Mouse (Mus musculus) ES-Bruce4 (cell line): ENCODE data around the gene Mapk8ip2. TPM values are rescaled to one million over a fixed set of nuclear protein-coding genes. Genes with fewer than 3 reads are reported as not detected.

Experiments used
- H3K27ac ChIP-seq: 2 replicates; pipeline ENCODE4 v1.5.1; 2012; ENCODE audit warnings: low read length, inconsistent platforms; ENCODE audit not compliant: insufficient read depth
- H3K27me3 ChIP-seq: 2 replicates; pipeline ENCODE4 v1.6.1; 2012; ENCODE audit warnings: mild to moderate bottlenecking, low read length, inconsistent platforms; ENCODE audit not compliant: control insufficient read depth, poor library complexity, insufficient read depth, severe bottlenecking
- H3K36me3 ChIP-seq: 2 replicates; pipeline ENCODE4 v1.6.1; 2012; ENCODE audit warnings: inconsistent platforms, mild to moderate bottlenecking, low read length, moderate library complexity; ENCODE audit not compliant: control insufficient read depth, poor library complexity, insufficient read depth, severe bottlenecking
- H3K4me1 ChIP-seq: one replicate; pipeline ENCODE4 v1.8.1; 2011; ENCODE audit warnings: low read length; ENCODE audit not compliant: control insufficient read depth, insufficient read depth
- H3K4me3 ChIP-seq: 2 replicates; pipeline ENCODE4 v1.5.1; 2011; ENCODE audit warnings: low read depth, mild to moderate bottlenecking, low read length
- H3K9ac ChIP-seq: 2 replicates; pipeline ENCODE4 v1.6.1; 2012; ENCODE audit warnings: low read depth, mild to moderate bottlenecking, inconsistent platforms; ENCODE audit not compliant: poor library complexity, severe bottlenecking
- H3K9me3 ChIP-seq: replicated peaks from 2 replicates; pipeline ENCODE4 v1.6.1; 2012; ENCODE audit warnings: mild to moderate bottlenecking, low read length, inconsistent platforms; ENCODE audit not compliant: control insufficient read depth, poor library complexity, insufficient read depth, severe bottlenecking
- CTCF ChIP-seq: IDR thresholded peaks from one replicate; pipeline ENCODE4 v1.8.1; 2011; ENCODE audit warnings: low read depth, low read length
- EP300 ChIP-seq: IDR thresholded peaks from 2 replicates; pipeline ENCODE4 v1.6.1; 2011; ENCODE audit warnings: low read depth, low read length; ENCODE audit not compliant: insufficient read depth
- POLR2A ChIP-seq: IDR thresholded peaks from one replicate; pipeline ENCODE4 v1.8.1; 2011; ENCODE audit warnings: low read length; ENCODE audit not compliant: insufficient read depth
- polyA plus RNA-seq: library from polyadenylated mRNA; stranded (reverse); fragments of >200 nt; gene quantifications from 2 replicates; pipeline ENCODE4 v1.2.4, GENCODE M21; 2011; ENCODE audit warnings: low read depth; ENCODE audit not compliant: missing spikeins, insufficient read depth, insufficient read length

Mapk8ip2 gene
- polyA plus RNA-seq: 4.2 and 4.9 TPM in 2 replicates

GRCm38 (mm10) chr15:89453865-89454478 is at the start of gene Mapk8ip2:
Gene Mapk8ip2 (plus strand): TSS chr15:89453913.
- H3K27me3 ChIP-seq: no peaks in the 10 kb centered on the region
- H3K27ac ChIP-seq: no peak within 1 kb of the TSS
- TF ChIP-seq EP300: no peak
- TF ChIP-seq CTCF: no peak
- no peak for TF ChIP-seq POLR2A
- H3K9me3 ChIP-seq: no peaks in the 10 kb centered on the region
- peaks cover 2% of the 10 kb centered on the region for H3K4me1 ChIP-seq
- no peaks in the 10 kb centered on the region for H3K36me3 ChIP-seq
- peak within 1 kb of the TSS; percentile 89 for H3K4me3 ChIP-seq
- peak within 1 kb of the TSS; percentile 17; the same call in 1 of the 2 replicates for H3K9ac ChIP-seq

DNA sequence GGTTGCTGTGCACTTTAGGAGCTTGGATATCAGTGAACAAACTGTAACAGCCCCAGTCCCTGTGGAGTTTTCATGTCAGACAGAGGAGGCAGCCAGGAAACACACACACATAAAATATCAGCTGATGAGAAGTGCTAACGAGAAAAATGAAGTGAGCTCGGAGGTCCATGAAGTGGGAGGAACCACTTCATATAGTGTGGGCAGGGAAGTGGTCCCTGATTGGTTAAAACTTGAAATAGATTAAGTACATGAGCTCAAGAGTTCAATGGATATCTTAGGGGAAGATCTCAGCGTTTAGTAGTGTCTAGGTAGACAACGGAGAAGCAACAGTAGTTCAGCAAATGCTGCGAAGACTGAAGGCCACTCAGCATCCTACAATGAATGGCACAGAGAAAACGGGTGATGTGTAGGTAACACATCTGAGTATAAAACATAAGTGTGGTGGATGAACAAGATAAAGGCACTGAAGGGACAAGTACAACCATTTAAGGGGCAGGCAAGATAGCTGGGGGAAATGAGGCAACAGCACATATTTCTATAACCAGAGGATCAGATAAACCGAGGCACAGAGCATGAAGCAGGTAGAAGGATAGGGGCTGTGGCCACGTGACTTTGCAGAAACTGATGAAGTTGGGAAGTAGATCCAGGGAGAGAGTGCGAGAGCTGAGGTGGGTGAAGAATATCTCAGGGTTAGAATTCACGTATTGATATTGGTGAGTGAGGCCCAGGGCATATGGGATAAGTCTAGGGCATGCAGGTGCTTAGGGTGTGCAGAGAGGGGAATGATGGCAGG is 48.7 kb upstream of the Mapk8ip2 start:
- no peak for TF ChIP-seq EP300
- TF ChIP-seq POLR2A: no peak
- no peak for TF ChIP-seq CTCF
- H3K4me1 ChIP-seq: no peaks in the 10 kb centered on the region

DNA sequence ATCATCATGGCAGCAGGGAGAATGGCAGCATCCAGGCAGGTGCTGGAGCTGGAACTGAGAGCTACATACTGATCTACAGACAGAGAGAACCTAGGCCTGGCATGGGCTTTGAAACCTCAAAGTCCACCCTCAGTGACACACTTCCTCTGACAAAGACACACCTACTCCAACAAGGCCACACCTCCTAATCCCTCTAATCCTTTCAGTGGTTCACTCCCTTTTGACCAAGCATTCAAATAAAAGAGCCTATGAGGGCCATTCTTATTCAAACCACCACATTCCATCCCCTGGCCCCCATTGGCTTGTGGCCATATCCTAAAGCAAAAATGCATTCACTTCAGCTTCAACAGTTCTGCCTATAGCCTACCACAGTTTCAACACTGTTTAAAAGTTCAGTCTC is 47.0 kb upstream of the Mapk8ip2 start:
- H3K9me3 ChIP-seq: no peaks in the 10 kb centered on the region
- no peak overlapping the region for H3K9ac ChIP-seq
- TF ChIP-seq POLR2A: no peak
- TF ChIP-seq EP300: no peak
- no peak for TF ChIP-seq CTCF
- H3K4me1 ChIP-seq: no peaks in the 10 kb centered on the region
- no peaks in the 10 kb centered on the region for H3K36me3 ChIP-seq
- no peak overlapping the region for H3K27ac ChIP-seq
- no peak overlapping the region for H3K4me3 ChIP-seq
- no peaks in the 10 kb centered on the region for H3K27me3 ChIP-seq

More for the DNA sequence above, 48.7 kb upstream of the Mapk8ip2 start:
- no peak overlapping the region for H3K27ac ChIP-seq
- H3K27me3 ChIP-seq: no peaks in the 10 kb centered on the region
- no peaks in the 10 kb centered on the region for H3K36me3 ChIP-seq
- no peaks in the 10 kb centered on the region for H3K9me3 ChIP-seq
- H3K9ac ChIP-seq: no peak overlapping the region
- H3K4me3 ChIP-seq: no peak overlapping the region

DNA sequence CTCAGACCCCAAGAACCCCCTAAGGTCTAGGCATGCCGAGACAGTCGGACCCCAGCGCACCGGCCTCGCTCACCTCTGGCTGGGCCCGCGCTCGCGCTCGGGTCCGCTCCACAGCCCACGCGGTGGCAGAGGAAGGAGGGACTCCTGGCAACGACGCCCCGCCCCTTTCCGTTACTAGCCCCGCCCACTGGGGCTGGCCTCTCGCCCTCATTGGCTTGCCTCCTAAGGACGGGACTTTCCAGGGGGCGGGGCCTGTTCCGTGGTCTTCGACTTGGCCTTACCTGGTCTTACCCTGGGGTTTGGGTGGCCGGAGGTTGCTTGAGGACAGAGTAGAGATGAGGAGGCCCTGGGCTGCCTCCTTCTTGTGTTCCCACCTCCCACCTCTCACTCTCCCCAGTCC is 43.6 kb upstream of the Mapk8ip2 start, which contains the start of gene Syce3:
TSS of gene Syce3 (minus strand) at position 386 of the 400 bp plus-strand sequence.
- no peaks in the 10 kb centered on the region for H3K9me3 ChIP-seq
- no peak within 1 kb of the TSS for H3K4me3 ChIP-seq
- no peaks in the 10 kb centered on the region for H3K4me1 ChIP-seq
- TF ChIP-seq EP300 (no peak), POLR2A (no peak), CTCF (no peak)
- H3K27me3 ChIP-seq: no peaks in the 10 kb centered on the region
- H3K27ac ChIP-seq: no peak within 1 kb of the TSS
- H3K9ac ChIP-seq: no peak within 1 kb of the TSS
- H3K36me3 ChIP-seq: no peaks in the 10 kb centered on the region

DNA sequence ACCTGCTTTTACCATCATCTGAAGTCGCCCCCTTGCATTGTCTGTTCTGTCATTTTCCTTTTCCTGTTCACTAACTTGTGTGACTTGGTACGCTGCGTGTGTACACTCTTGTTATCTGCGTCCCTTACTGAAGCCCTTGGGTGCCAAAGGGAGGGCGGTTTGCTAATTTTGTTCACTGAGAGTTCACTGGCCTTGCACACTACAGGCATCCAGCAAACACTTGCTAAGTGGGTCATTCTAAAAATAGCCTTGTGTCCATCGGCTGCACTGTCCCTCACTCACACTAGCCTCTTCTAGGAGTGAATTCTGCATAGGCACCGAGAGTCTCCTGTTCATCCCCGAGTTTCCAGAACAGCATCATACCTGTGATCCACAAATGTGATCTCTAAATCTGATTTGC is 38.4 kb upstream of the Mapk8ip2 start:
- H3K4me3 ChIP-seq: no peak overlapping the region
- no peaks in the 10 kb centered on the region for H3K4me1 ChIP-seq
- no peak overlapping the region for H3K27ac ChIP-seq
- TF ChIP-seq POLR2A (no peak), CTCF (no peak), EP300 (no peak)
- no peak overlapping the region for H3K9ac ChIP-seq
- no peaks in the 10 kb centered on the region for H3K9me3 ChIP-seq
- no peaks in the 10 kb centered on the region for H3K27me3 ChIP-seq
- no peaks in the 10 kb centered on the region for H3K36me3 ChIP-seq

GRCm38 (mm10) chr15:89421938-89422337 is 31.8 kb upstream of the Mapk8ip2 start:
- peaks cover 3% of the 10 kb centered on the region; the same call in 1 of the 2 replicates for H3K36me3 ChIP-seq
- TF ChIP-seq POLR2A (no peak), EP300 (no peak), CTCF (no peak)

More at GRCm38 (mm10) chr15:89421938-89422337, 31.8 kb upstream of the Mapk8ip2 start:
- Histone ChIP-seq H3K4me1 (peaks cover 2% of the 10 kb centered on the region), H3K9ac (no peak overlapping the region), H3K4me3 (no peak overlapping the region), H3K9me3 (no peaks in the 10 kb centered on the region), H3K27ac (no peak overlapping the region), H3K27me3 (no peaks in the 10 kb centered on the region)
